Mouse (Mus musculus) lung, embryonic 14.5 days (tissue): Measurements from ENCODE around the gene Lmx1a. TPM values are rescaled to one million over a fixed set of nuclear protein-coding genes. Genes with fewer than 3 reads are reported as not detected.

Source experiments
- ATAC-seq: fragments of 200-750 bp; cut with Nextera tagmentation; 2 replicates; pipeline ENCODE4 v1.8.0; 2017; ENCODE audit warnings: mild to moderate bottlenecking, moderate TSS enrichment, moderate library complexity; ENCODE audit not compliant: insufficient read depth
- DNase-seq: peaks from one replicate; pipeline ENCODE4 v3.0.0-alpha.2; 2015
- H3K27ac ChIP-seq: fragments of 300-500 bp; sonication (generic); 2 replicates; pipeline ENCODE4 v1.5.1; 2014; ENCODE audit warnings: low read depth, mild to moderate bottlenecking, moderate library complexity
- H3K27me3 ChIP-seq: fragments of 300-500 bp; sonication (generic); 2 replicates; pipeline ENCODE4 v1.6.1; 2014; ENCODE audit warnings: low read length, control low read depth; ENCODE audit not compliant: insufficient read depth
- H3K36me3 ChIP-seq: fragments of 300-500 bp; sonication (generic); 2 replicates; pipeline ENCODE4 v1.6.1; 2014; ENCODE audit warnings: control low read depth; ENCODE audit not compliant: insufficient read depth
- H3K4me1 ChIP-seq: fragments of 300-500 bp; sonication (generic); 2 replicates; pipeline ENCODE4 v1.6.1; 2014; ENCODE audit warnings: antibody characterized with exemption, control low read depth; ENCODE audit not compliant: insufficient read depth
- H3K4me2 ChIP-seq: fragments of 300-500 bp; sonication (generic); 2 replicates; pipeline ENCODE4 v1.6.1; 2014; ENCODE audit warnings: mild to moderate bottlenecking
- H3K4me3 ChIP-seq: fragments of 300-500 bp; sonication (generic); 2 replicates; pipeline ENCODE4 v1.5.1; 2014; ENCODE audit warnings: low read depth, low read length
- H3K9ac ChIP-seq: fragments of 300-500 bp; sonication (generic); 2 replicates; pipeline ENCODE4 v1.6.1; 2014
- H3K9me3 ChIP-seq: fragments of 300-500 bp; sonication (generic); 2 replicates; pipeline ENCODE4 v1.6.1; 2016; ENCODE audit warnings: low read depth, low read length, control low read depth
- CTCF ChIP-seq: IDR thresholded peaks from 2 replicates; pipeline ENCODE4 v1.5.1; 2016; ENCODE audit warnings: antibody characterized with exemption, low read depth
- WGBS: fragments of 180-500 bp; shearing (Covaris S2); extraction: QIAGEN DNeasy Blood & Tissue Kit; methylation state at CpG from one replicate; pipeline ENCODE4 v1.1.7; 2014; 5-methylcytosine and 5-hydroxymethylcytosine counted together
- polyA plus RNA-seq: library from polyadenylated mRNA; unstranded; fragments of >200 nt; fragmentation: Nextera tagmentation; extraction: Ambion mirVana; gene quantifications from 2 replicates; pipeline ENCODE4 v1.2.1, GENCODE M21; 2014

The Lmx1a gene
- polyA plus RNA-seq, 1 experiment from 2014 or later = not detected

DNA sequence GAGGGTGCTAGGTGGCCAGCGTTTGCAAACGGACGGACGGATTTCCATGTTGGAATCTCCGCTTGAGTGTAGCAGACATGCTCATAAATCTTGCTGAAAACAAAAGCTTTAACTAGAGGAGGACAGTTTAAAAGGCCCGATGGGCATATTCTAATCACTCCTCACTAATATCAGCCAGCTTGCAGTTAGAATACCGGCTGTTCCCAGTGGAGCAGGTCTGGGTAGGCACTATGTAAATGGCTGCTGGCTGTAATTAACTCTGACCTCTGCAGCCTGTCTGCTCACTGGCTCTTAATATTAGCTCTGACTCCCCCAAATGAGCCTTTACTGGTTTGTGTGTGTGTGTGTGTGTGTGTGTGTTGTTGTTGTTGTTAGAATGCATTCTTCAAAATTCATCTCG is 69.2 kb downstream of the Lmx1a start:
- no peak for DNase-seq
- H3K27ac ChIP-seq = no peak overlapping the region

DNA sequence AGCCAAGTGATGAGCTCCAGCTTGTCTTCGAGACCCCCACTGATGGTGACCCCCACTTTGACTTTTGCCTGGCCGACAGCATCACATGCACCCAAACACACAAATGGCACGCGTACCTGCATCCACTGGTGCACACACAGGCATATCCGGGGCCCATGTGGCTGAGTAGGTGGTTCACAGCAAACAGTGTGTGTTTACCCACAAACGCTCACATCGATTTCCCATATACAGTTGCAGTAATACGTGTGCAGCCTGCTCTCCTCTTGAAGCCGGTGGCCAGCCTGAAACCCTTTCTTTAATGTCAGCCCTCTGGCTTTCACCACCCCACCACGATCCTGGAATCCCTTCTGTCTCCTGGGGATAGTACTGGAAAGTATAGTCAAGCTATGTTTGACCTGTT is 71.3 kb downstream of the Lmx1a start:
- TF ChIP-seq CTCF = no peak
- H3K4me2 ChIP-seq = no peak overlapping the region
- H3K27ac ChIP-seq = no peak overlapping the region
- DNase-seq = no peak
- no peaks in the 10 kb centered on the region for H3K9me3 ChIP-seq
- H3K4me3 ChIP-seq = no peak overlapping the region
- ATAC-seq = no peak
- 85% methylated on average over 10 of the region's 10 CpGs for WGBS
- no peaks in the 10 kb centered on the region for H3K4me1 ChIP-seq
- no peaks in the 10 kb centered on the region for H3K36me3 ChIP-seq
- no peak overlapping the region for H3K9ac ChIP-seq
- H3K27me3 ChIP-seq = no peaks in the 10 kb centered on the region

More for the DNA sequence above, 69.2 kb downstream of the Lmx1a start:
- TF ChIP-seq CTCF = no peak
- H3K4me2 ChIP-seq = no peak overlapping the region
- 68% methylated on average over 8 of the region's 8 CpGs for WGBS
- no peaks in the 10 kb centered on the region for H3K36me3 ChIP-seq
- H3K4me3 ChIP-seq = no peak overlapping the region
- H3K9ac ChIP-seq = no peak overlapping the region
- no peaks in the 10 kb centered on the region for H3K9me3 ChIP-seq
- no peaks in the 10 kb centered on the region for H3K27me3 ChIP-seq
- H3K4me1 ChIP-seq = peaks cover 5% of the 10 kb centered on the region; the same call in 1 of the 2 replicates
- no peak for ATAC-seq

DNA sequence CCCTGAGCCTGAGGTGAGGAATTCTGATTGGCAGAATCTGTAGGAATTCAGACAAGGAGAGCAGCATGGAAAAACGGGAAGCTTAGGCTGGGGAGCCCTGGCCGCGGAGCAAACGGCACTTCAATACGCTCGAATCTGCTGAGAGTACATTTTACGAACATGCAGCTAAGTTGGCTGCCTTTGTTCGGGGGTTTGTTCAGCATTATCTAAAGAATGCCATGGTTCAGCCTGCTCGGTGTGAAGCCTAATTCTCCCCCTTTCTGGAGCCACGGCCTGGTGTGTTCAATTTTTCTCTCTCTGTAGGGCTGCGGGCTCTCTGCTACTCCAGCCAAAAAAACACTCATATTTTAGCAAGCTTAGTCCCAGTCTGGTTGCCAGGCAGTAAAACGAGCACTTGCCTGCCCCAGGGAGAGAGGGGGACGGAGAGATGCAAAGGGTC is 72.8 kb downstream of the Lmx1a start:
- Histone ChIP-seq H3K4me3 (no peak overlapping the region), H3K27ac (no peak overlapping the region), H3K4me1 (no peaks in the 10 kb centered on the region), H3K36me3 (no peaks in the 10 kb centered on the region), H3K4me2 (no peak overlapping the region), H3K27me3 (no peaks in the 10 kb centered on the region), H3K9me3 (no peaks in the 10 kb centered on the region), H3K9ac (no peak overlapping the region)
- TF ChIP-seq CTCF = no peak
- DNase-seq (peak; percentile 33), ATAC-seq (no peak)
- WGBS = 18% methylated on average over 13 of the region's 13 CpGs

DNA sequence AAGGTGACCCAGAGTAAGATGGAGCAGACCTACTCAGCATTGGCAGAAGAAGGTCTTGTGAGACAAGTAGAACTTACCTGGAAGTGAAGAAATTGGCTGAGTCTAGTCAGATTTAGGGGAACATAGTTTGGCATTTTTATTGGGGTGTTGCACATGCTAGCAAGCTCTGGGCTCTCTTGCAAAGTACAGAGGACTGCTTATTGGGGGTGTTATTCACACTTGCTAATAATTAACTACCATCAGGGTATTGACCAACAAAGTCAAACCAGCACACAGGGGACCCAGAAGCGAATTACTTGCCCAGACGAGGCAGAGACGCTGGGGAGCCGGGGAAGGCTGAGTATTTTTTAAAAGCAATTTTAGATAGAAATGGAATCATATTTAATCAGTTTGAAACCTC is 77.6 kb downstream of the Lmx1a start:
- DNase-seq (no peak), ATAC-seq (no peak)
- H3K4me3 ChIP-seq = no peak overlapping the region
- H3K27ac ChIP-seq = no peak overlapping the region
- 83% methylated on average over 4 of the region's 4 CpGs for WGBS
- no peak for TF ChIP-seq CTCF
- H3K36me3 ChIP-seq = no peaks in the 10 kb centered on the region
- no peaks in the 10 kb centered on the region for H3K4me1 ChIP-seq
- no peak overlapping the region for H3K4me2 ChIP-seq
- no peak overlapping the region for H3K9ac ChIP-seq
- no peaks in the 10 kb centered on the region for H3K27me3 ChIP-seq
- no peaks in the 10 kb centered on the region for H3K9me3 ChIP-seq

DNA sequence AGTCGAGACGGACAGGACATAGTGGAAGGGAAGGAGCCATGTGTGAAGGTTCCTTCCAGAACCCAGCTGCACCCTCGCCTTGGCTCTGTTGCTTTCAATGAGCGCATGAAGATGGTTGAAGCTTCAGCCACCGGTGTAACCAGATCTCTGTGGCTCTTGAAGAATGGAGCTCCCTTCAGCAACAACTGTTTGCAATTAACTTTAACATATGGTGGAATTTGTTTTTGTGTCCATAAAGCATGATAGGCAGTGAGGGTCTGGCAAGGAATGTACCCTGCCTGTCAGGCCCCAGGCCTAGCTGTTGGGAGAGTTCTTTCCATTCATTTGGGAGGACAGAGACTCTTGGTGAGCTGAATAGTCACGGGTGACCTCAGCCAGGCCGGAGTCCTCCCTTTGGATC is 81.4 kb downstream of the Lmx1a start:
- no peak for DNase-seq
- ATAC-seq = no peak
- Histone ChIP-seq H3K27me3 (no peaks in the 10 kb centered on the region), H3K9ac (no peak overlapping the region), H3K36me3 (no peaks in the 10 kb centered on the region), H3K9me3 (no peaks in the 10 kb centered on the region), H3K4me3 (no peak overlapping the region), H3K4me1 (no peaks in the 10 kb centered on the region), H3K27ac (no peak overlapping the region), H3K4me2 (no peak overlapping the region)
- WGBS = 84% methylated on average over 7 of the region's 7 CpGs
- TF ChIP-seq CTCF = no peak

DNA sequence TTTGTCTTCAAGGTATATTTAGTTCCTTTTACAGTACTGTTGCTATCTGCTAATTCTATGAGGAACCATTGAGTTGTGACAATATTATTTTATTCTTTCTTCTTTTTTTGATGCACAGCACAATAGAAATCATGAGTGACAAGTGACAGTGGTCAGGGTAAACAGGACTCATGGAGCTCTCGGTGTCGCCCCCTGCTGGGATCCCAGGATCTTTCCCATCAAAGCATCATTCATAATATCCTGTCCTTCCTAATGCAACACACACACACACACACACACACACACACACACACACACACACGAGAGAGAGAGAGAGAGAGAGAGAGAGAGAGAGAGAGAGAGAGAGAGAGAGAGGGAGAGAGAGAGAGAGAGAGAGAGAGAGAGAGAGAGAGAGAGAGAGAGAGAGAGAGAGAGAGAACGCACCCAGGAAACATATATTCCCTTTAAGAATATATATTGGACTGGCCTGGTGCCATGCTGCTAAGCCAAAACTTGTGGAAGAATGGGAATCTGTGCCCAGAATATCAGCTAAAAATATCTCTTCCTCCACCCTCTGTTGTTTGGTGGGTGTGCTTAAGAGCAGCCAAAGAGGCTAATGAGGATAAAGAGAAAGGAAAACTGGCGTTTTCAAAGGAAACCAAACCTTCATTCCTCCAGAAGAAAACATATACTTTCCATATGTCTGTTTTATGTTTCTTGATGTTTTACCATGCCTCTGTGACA is 90.9 kb downstream of the Lmx1a start:
- H3K4me1 ChIP-seq = no peaks in the 10 kb centered on the region
- no peak for ATAC-seq

DNA sequence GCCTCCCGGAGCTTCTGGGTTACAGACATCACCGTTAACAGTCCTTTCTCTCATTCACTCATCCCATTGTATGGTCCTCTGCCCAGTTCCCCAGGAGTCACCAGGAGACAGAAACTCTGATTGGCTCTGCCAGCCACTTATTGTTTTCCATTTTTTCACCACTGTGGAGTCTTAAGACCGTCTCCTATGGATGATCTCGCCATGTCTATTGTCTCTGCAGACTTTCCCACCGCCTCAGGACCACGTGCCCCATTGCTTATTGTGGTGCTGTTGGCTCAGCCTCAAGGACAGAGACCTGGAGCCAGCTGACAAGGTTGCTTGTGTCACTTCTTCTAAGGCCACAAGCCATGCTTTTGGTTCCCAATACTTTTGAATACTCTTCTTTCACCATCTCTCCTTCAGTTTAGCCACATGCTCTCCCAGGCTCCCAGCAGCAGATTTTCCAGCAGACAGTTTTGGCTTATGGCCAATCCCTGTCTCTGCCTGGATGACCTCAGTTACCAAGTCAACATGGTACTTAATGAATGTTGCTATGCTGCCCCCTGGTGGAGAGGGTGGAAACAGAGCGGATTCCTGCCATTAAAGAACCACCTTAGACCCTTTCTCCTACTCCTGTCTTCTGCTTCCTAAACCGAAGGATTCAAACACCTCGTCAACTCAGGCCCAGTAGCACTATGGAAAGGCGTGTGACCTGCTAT is 92.9 kb downstream of the Lmx1a start:
- H3K36me3 ChIP-seq = no peaks in the 10 kb centered on the region
- H3K4me1 ChIP-seq = no peaks in the 10 kb centered on the region
- no peak overlapping the region for H3K27ac ChIP-seq
- DNase-seq = peak; percentile 94
- peak; percentile 75 for ATAC-seq
- H3K4me3 ChIP-seq = no peak overlapping the region
- 0 out of 2 replicates have a peak, but pooled peaks cover 2% of the 10 kb centered on the region for H3K27me3 ChIP-seq
- TF ChIP-seq CTCF = peak; percentile 88
- H3K4me2 ChIP-seq = no peak overlapping the region
- WGBS = 56% methylated on average over 10 of the region's 10 CpGs
- H3K9me3 ChIP-seq = no peaks in the 10 kb centered on the region
- H3K9ac ChIP-seq = no peak overlapping the region

More for the DNA sequence above, 90.9 kb downstream of the Lmx1a start:
- peak; percentile 2; the same call in 1 of the 2 replicates for TF ChIP-seq CTCF
- no peaks in the 10 kb centered on the region for H3K9me3 ChIP-seq
- H3K27ac ChIP-seq = no peak overlapping the region
- no peak overlapping the region for H3K4me2 ChIP-seq
- peak; percentile 16 for DNase-seq
- H3K4me3 ChIP-seq = no peak overlapping the region
- no peaks in the 10 kb centered on the region for H3K27me3 ChIP-seq
- WGBS = 60% methylated on average over 4 of the region's 5 CpGs
- no peaks in the 10 kb centered on the region for H3K36me3 ChIP-seq
- no peak overlapping the region for H3K9ac ChIP-seq
